Mouse (Mus musculus) lung, postnatal 0 days (tissue): Measurements from ENCODE around the gene Podn.

Experiments
- CTCF ChIP-seq: IDR thresholded peaks from 2 replicates; pipeline ENCODE4 v1.5.1; 2016; ENCODE audit warnings: antibody characterized with exemption, mild to moderate bottlenecking
- EP300 ChIP-seq: IDR thresholded peaks from 2 replicates; pipeline ENCODE4 v1.6.1; 2016; ENCODE audit warnings: antibody characterized with exemption, mild to moderate bottlenecking, control low read depth

DNA sequence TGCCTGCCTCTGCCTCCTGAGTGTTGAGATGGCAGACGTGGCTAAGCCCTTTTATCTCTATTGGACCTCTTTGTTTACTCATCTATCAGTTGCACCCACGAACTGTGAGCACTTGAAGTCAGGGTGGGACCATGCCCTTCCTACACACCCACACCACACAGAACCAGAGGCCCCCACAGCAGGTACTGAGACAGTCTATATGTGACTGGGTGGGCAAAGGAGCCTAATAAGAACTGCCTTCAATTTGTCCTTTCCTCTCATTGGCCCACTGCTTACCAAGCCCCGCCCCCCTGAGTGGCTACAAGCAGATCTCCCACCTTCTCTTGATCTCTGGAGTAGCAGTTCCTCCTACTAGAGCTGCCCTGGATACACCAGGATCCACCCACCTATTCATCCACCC, 70.1 kb downstream of the Podn start:
- TF ChIP-seq CTCF (no peak), EP300 (no peak)
